Mouse (Mus musculus) heart, adult 2 months (tissue): ENCODE results near the gene Pkp2.

Source experiments
- EP300 ChIP-seq: fragments of 200-500 bp; IDR thresholded peaks from 2 replicates; pipeline ENCODE4 v1.6.1; 2011; ENCODE audit warnings: low read depth, low read length, control low read depth; ENCODE audit not compliant: insufficient read depth
- POLR2A ChIP-seq: fragments of 200-500 bp; IDR thresholded peaks from 2 replicates; pipeline ENCODE4 v1.6.1; 2011; ENCODE audit warnings: mild to moderate bottlenecking, low read depth, low read length, control low read depth; ENCODE audit not compliant: insufficient read depth

- TF ChIP-seq POLR2A (no peak), EP300 (no peak)
Observed at GRCm38 (mm10) chr16:16225828-16226227, 12.7 kb downstream of the Pkp2 start.
